Mouse (Mus musculus) heart, embryonic 11.5 days (tissue): ENCODE measurements around the gene Ercc6l2. TPM values are rescaled to one million over a fixed set of nuclear protein-coding genes. Genes with fewer than 3 reads are reported as not detected.

ENCODE experiments used
- ATAC-seq: fragments of 200-750 bp; cut with Nextera tagmentation; replicated peaks from 2 replicates; pipeline ENCODE4 v1.8.0; 2017; ENCODE audit warnings: moderate library complexity; ENCODE audit not compliant: insufficient number of reproducible peaks, low FRiP score, low TSS enrichment
- H3K27ac ChIP-seq: fragments of 300-500 bp; sonication (generic); 2 replicates; pipeline ENCODE4 v1.5.1; 2014; ENCODE audit warnings: mild to moderate bottlenecking, low read depth, low read length
- H3K27me3 ChIP-seq: fragments of 300-500 bp; sonication (generic); 2 replicates; pipeline ENCODE4 v1.6.1; 2014; ENCODE audit warnings: mild to moderate bottlenecking, low read length, mixed read lengths; ENCODE audit not compliant: control insufficient read depth, insufficient read depth
- H3K36me3 ChIP-seq: fragments of 300-500 bp; sonication (generic); 2 replicates; pipeline ENCODE4 v1.6.1; 2014; ENCODE audit warnings: mild to moderate bottlenecking, low read length, moderate library complexity, mixed read lengths; ENCODE audit not compliant: control insufficient read depth, insufficient read depth
- H3K4me1 ChIP-seq: fragments of 300-500 bp; sonication (generic); 2 replicates; pipeline ENCODE4 v1.6.1; 2014; ENCODE audit warnings: low read length; ENCODE audit not compliant: control insufficient read depth, insufficient read depth
- H3K4me2 ChIP-seq: fragments of 300-500 bp; sonication (generic); 2 replicates; pipeline ENCODE4 v1.6.1; 2014; ENCODE audit warnings: mild to moderate bottlenecking, moderate library complexity
- H3K4me3 ChIP-seq: fragments of 300-500 bp; sonication (generic); 2 replicates; pipeline ENCODE4 v1.5.1; 2014; ENCODE audit warnings: low read depth, low read length
- H3K9ac ChIP-seq: fragments of 300-500 bp; sonication (generic); 2 replicates; pipeline ENCODE4 v1.6.1; 2014; ENCODE audit warnings: mild to moderate bottlenecking, low read depth, low read length, moderate library complexity
- H3K9me3 ChIP-seq: fragments of 300-500 bp; sonication (generic); replicated peaks from 2 replicates; pipeline ENCODE4 v1.6.1; 2016; ENCODE audit warnings: low read length; ENCODE audit not compliant: control insufficient read depth
- WGBS: fragments of 180-500 bp; shearing (Covaris S2); extraction: QIAGEN DNeasy Blood & Tissue Kit; methylation state at CpG from one replicate; pipeline ENCODE4 v1.1.7; 2014; ENCODE audit not compliant: insufficient replicate concordance; 5-methylcytosine and 5-hydroxymethylcytosine counted together
- polyA plus RNA-seq: library from polyadenylated mRNA; unstranded; fragments of >200 nt; fragmentation: Nextera tagmentation; extraction: Ambion mirVana; gene quantifications from 2 replicates; pipeline ENCODE4 v1.2.1, GENCODE M21; 2014

The Ercc6l2 gene
- polyA plus RNA-seq, 1 experiment from 2014 or later, result 14.9 TPM

DNA sequence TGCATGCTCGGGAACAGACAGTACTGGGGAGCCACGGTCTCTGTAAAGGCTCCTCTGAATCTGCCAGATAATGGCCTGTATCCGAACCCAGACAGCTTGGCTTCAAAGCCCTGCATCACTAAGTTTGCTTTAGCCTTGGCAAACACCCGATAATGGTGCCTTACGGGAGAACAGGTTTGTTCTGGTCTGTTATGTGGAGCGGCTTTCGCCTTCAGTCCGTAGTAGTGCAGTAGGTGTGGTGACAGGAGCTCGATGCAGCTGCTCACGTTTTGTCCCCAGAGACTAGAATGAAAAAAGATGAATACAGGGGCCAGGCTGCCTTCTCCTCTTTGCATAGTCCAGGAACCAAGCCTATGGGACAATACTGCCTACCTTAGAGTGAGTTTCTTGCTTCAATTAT lies 115.5 kb downstream of the Ercc6l2 start:
- Histone ChIP-seq H3K36me3 (no peaks in the 10 kb centered on the region), H3K4me3 (no peak overlapping the region), H3K9ac (no peak overlapping the region), H3K27ac (no peak overlapping the region), H3K27me3 (no peaks in the 10 kb centered on the region), H3K4me2 (no peak overlapping the region), H3K9me3 (no peaks in the 10 kb centered on the region), H3K4me1 (peaks cover 14% of the 10 kb centered on the region; the same call in 1 of the 2 replicates)
- WGBS, result 74% methylated on average over 10 of the region's 10 CpGs
- no peak for ATAC-seq

- no peak overlapping the region for H3K4me2 ChIP-seq
- no peak overlapping the region for H3K27ac ChIP-seq
- H3K4me3 ChIP-seq, result no peak overlapping the region
- no peaks in the 10 kb centered on the region for H3K36me3 ChIP-seq
- H3K9ac ChIP-seq, result no peak overlapping the region
- no peak for ATAC-seq
- WGBS, result 58% methylated on average over 9 of the region's 9 CpGs
- H3K4me1 ChIP-seq, result peaks cover 3% of the 10 kb centered on the region; the same call in 1 of the 2 replicates
- H3K9me3 ChIP-seq, result no peaks in the 10 kb centered on the region
- H3K27me3 ChIP-seq, result no peaks in the 10 kb centered on the region
Observed at GRCm38 (mm10) chr13:63936369-63936768, 121.3 kb downstream of the Ercc6l2 start.

DNA sequence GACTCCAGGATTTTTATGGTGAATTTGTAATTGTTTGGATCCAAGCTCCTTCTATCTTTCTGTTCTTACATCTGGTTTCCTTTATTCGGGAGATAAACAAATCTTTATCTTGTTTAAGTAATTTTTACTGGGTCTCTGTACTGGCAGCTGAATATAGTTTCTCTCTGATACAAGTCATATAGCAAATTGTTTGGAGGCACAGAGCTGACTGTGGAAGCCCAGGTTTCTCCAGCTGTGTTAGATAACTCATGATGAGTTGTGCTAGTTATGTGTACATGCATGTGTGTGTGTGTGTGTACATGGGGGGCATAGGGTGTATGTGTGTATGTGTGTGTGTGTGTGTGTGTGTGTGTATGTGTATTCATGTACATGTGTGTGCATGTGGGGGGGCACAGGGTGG lies 125.2 kb downstream of the Ercc6l2 start:
- Histone ChIP-seq H3K4me1 (peaks cover 4% of the 10 kb centered on the region; the same call in 1 of the 2 replicates), H3K9me3 (no peaks in the 10 kb centered on the region), H3K4me2 (no peak overlapping the region), H3K27ac (no peak overlapping the region), H3K4me3 (no peak overlapping the region), H3K36me3 (no peaks in the 10 kb centered on the region), H3K9ac (no peak overlapping the region), H3K27me3 (no peaks in the 10 kb centered on the region)
- no peak for ATAC-seq
- WGBS, result 67% methylated on average over 1 of the region's 1 CpGs

DNA sequence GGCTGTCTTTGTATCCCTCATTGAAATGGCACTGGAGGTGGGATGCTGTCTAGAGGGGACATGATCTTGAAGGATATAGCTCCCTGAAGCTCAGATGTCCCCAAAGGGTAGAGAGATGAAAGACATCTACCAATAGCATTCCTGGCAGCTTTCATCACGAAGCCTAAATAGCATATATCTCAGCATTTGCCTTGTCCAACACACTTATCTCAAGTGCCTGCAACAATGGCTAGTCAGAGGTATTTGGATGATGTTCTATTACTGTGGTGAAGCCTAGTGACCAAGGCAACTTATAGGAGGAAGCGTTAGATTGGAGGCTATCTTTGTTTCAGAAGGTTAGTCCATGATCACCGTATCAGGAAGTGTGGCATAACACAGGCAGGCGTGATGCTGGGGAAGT lies 126.1 kb downstream of the Ercc6l2 start:
- H3K9me3 ChIP-seq, result no peaks in the 10 kb centered on the region
- H3K9ac ChIP-seq, result no peak overlapping the region
- no peaks in the 10 kb centered on the region for H3K27me3 ChIP-seq
- no peaks in the 10 kb centered on the region for H3K36me3 ChIP-seq
- WGBS, result 43% methylated on average over 4 of the region's 4 CpGs
- no peak overlapping the region for H3K4me2 ChIP-seq
- H3K27ac ChIP-seq, result no peak overlapping the region
- H3K4me3 ChIP-seq, result no peak overlapping the region
- no peak for ATAC-seq
- H3K4me1 ChIP-seq, result peaks cover 4% of the 10 kb centered on the region; the same call in 1 of the 2 replicates

DNA sequence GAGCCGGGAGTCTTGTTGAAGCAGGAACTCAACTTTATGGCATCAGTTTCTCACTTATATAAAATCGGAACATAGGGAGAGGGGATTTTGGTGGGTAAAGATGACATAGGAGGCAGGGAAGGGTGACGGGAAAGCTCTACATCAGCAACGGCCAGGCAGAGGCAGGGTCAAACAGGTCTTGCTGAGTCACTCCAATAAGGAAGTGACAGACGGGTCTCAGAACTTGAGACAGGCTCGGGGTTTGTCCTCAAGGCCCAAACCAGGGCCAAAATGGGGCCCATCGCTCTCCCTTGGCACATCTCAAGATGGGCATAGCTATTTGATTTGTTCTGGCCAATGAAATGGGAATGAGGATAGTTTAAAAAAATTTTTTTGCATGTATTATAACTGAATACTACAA lies 128.6 kb downstream of the Ercc6l2 start:
- Histone ChIP-seq H3K4me1 (peaks cover 4% of the 10 kb centered on the region; the same call in 1 of the 2 replicates), H3K36me3 (no peaks in the 10 kb centered on the region), H3K9me3 (no peaks in the 10 kb centered on the region), H3K4me3 (no peak overlapping the region), H3K4me2 (no peak overlapping the region), H3K9ac (no peak overlapping the region), H3K27ac (no peak overlapping the region), H3K27me3 (no peaks in the 10 kb centered on the region)
- 74% methylated on average over 7 of the region's 7 CpGs for WGBS
- no peak for ATAC-seq

DNA sequence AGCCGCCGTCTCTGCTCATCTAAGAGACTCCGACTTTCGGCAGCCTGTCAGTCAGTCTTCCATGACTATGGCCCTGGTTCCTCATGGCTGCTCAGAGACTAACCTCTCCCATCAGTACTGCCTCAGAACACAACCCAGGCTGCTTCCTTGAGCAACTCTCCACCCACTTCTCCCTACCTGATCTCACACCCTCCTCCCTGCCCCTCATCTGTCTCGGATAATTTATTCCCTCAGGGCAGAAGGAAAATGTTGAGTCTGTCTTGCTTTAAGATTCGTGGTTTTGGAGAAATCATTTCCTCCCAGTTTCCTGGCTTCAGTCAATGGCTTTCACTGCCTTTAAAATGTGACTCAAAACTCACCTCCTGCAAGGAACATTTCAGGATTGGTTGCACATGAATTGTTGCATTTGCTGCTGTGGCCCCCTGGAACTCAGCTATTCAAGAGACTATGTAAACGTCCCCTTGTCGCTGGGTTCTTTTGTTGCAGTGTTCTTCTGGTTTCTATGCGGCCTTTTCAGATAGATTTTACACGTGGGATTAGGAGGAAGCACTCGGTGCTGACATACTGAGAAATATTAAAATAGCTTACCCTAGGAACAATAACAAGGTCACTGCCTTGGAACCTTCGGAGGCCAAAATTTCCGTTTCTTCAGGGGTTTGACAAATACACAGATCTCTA lies 129.4 kb downstream of the Ercc6l2 start:
- H3K27me3 ChIP-seq, result no peaks in the 10 kb centered on the region
- 60% methylated on average over 13 of the region's 13 CpGs for WGBS
- no peak overlapping the region for H3K4me3 ChIP-seq
- H3K9me3 ChIP-seq, result no peaks in the 10 kb centered on the region
- peaks cover 4% of the 10 kb centered on the region; the same call in 1 of the 2 replicates for H3K4me1 ChIP-seq
- ATAC-seq, result no peak
- H3K27ac ChIP-seq, result no peak overlapping the region
- H3K9ac ChIP-seq, result no peak overlapping the region
- no peak overlapping the region for H3K4me2 ChIP-seq
- no peaks in the 10 kb centered on the region for H3K36me3 ChIP-seq

Other genes with a start within 250 kb of the Ercc6l2 start
- gene Ptch1, start 241.6 kb upstream of the Ercc6l2 start, polyA plus RNA-seq, result 7.4 and 11.8 TPM in 2 replicates